Mouse (Mus musculus) forebrain, postnatal 0 days (tissue): ENCODE results near the gene Spns2. TPM values are rescaled to one million over a fixed set of nuclear protein-coding genes. Genes with fewer than 3 reads are reported as not detected.
"Not testable (repeated sequence)": the region's sequence is repeated elsewhere in the genome, so short reads cannot be mapped to it uniquely, and the experiment has no call there.

ENCODE experiments used
- ATAC-seq: fragments of 200-750 bp; cut with Nextera tagmentation; 2 replicates; pipeline ENCODE4 v1.8.0; 2017; ENCODE audit warnings: mild to moderate bottlenecking, moderate library complexity
- DNase-seq: peaks from one replicate; pipeline ENCODE4 v3.0.0-alpha.2; 2015
- H3K27ac ChIP-seq: fragments of 300-500 bp; sonication (generic); 2 replicates; pipeline ENCODE4 v1.5.1; 2014; ENCODE audit warnings: low read depth, mild to moderate bottlenecking, antibody characterized with exemption, low read length, moderate library complexity, mixed read lengths
- H3K27me3 ChIP-seq: fragments of 300-500 bp; sonication (generic); 2 replicates; pipeline ENCODE4 v1.6.1; 2014; ENCODE audit warnings: mild to moderate bottlenecking, low read length, mixed read lengths; ENCODE audit not compliant: insufficient read depth
- H3K36me3 ChIP-seq: fragments of 300-500 bp; sonication (generic); 2 replicates; pipeline ENCODE4 v1.6.1; 2014; ENCODE audit warnings: mild to moderate bottlenecking, moderate library complexity; ENCODE audit not compliant: insufficient read depth
- H3K4me1 ChIP-seq: fragments of 300-500 bp; sonication (generic); 2 replicates; pipeline ENCODE4 v1.6.1; 2014; ENCODE audit warnings: antibody characterized with exemption; ENCODE audit not compliant: insufficient read depth
- H3K4me2 ChIP-seq: fragments of 300-500 bp; sonication (generic); 2 replicates; pipeline ENCODE4 v1.6.1; 2014; ENCODE audit warnings: low read depth, mild to moderate bottlenecking, moderate library complexity
- H3K4me3 ChIP-seq: fragments of 300-500 bp; sonication (generic); 2 replicates; pipeline ENCODE4 v1.5.1; 2014; ENCODE audit warnings: low read depth, low read length, mixed read lengths
- H3K9ac ChIP-seq: fragments of 300-500 bp; sonication (generic); 2 replicates; pipeline ENCODE4 v1.6.1; 2014; ENCODE audit warnings: mild to moderate bottlenecking
- H3K9me3 ChIP-seq: fragments of 300-500 bp; sonication (generic); 2 replicates; pipeline ENCODE4 v1.6.1; 2016; ENCODE audit warnings: low read length
- CTCF ChIP-seq: sonication (generic); IDR thresholded peaks from 2 replicates; pipeline ENCODE4 v1.5.1; 2016; ENCODE audit warnings: antibody characterized with exemption, control low read depth, low read depth
- WGBS: fragments of 180-500 bp; shearing (Covaris S2); extraction: QIAGEN DNeasy Blood & Tissue Kit; methylation state at CpG from one replicate; pipeline ENCODE4 v1.1.7; 2014; 5-methylcytosine and 5-hydroxymethylcytosine counted together
- polyA plus RNA-seq: library from polyadenylated mRNA; unstranded; fragments of >200 nt; fragmentation: Nextera tagmentation; extraction: Ambion mirVana; gene quantifications from 2 replicates; pipeline ENCODE4 v1.2.1, GENCODE M21; 2015
- total RNA-seq: library from RNA; depleted of rRNA; stranded (reverse); fragments of >200 nt; gene quantifications from 2 replicates; pipeline ENCODE4 v1.2.3, GENCODE M21; 2014

Spns2 gene
- total and polyA plus RNA-seq, 2 experiments from 2014 or later: 6.5 to 38.8 TPM

GRCm38 (mm10) chr11:72453105-72453953 lies 36.4 kb downstream of the Spns2 start:
- 70% methylated on average over 15 of the region's 15 CpGs for WGBS
- DNase-seq (no peak), ATAC-seq (no peak)
- Histone ChIP-seq H3K4me3 (no peak overlapping the region), H3K27ac (no peak overlapping the region), H3K36me3 (peaks cover 76% of the 10 kb centered on the region), H3K9ac (no peak overlapping the region), H3K4me2 (no peak overlapping the region), H3K4me1 (no peaks in the 10 kb centered on the region), H3K9me3 (no peaks in the 10 kb centered on the region), H3K27me3 (no peaks in the 10 kb centered on the region)
- no peak for TF ChIP-seq CTCF

GRCm38 (mm10) chr11:72452140-72452665 lies 37.5 kb downstream of the Spns2 start:
- Histone ChIP-seq H3K4me3 (no peak overlapping the region), H3K4me1 (no peaks in the 10 kb centered on the region), H3K27ac (no peak overlapping the region), H3K36me3 (peaks cover 81% of the 10 kb centered on the region), H3K9ac (no peak overlapping the region), H3K4me2 (no peak overlapping the region), H3K9me3 (no peaks in the 10 kb centered on the region), H3K27me3 (no peaks in the 10 kb centered on the region)
- no peak for DNase-seq
- no peak for ATAC-seq
- TF ChIP-seq CTCF: no peak
- 87% methylated on average over 3 of the region's 3 CpGs for WGBS

- Histone ChIP-seq H3K27me3 (no peaks in the 10 kb centered on the region), H3K9me3 (no peaks in the 10 kb centered on the region), H3K4me1 (no peaks in the 10 kb centered on the region), H3K4me3 (no peak overlapping the region), H3K9ac (no peak overlapping the region), H3K4me2 (no peak overlapping the region), H3K36me3 (peaks cover 100% of the 10 kb centered on the region), H3K27ac (no peak overlapping the region)
- ATAC-seq: no peak
- WGBS: 87% methylated on average over 8 of the region's 8 CpGs
- TF ChIP-seq CTCF: peak; percentile 28
- no peak for DNase-seq
Observed at GRCm38 (mm10) chr11:72447475-72447874, 42.2 kb downstream of the Spns2 start.

- ATAC-seq: peak; percentile 34; the same call in 1 of the 2 replicates
- TF ChIP-seq CTCF: peak; percentile 69
- Histone ChIP-seq H3K9ac (no peak overlapping the region), H3K36me3 (peaks cover 92% of the 10 kb centered on the region), H3K27me3 (no peaks in the 10 kb centered on the region), H3K4me3 (no peak overlapping the region), H3K4me2 (no peak overlapping the region), H3K27ac (no peak overlapping the region), H3K9me3 (no peaks in the 10 kb centered on the region), H3K4me1 (no peaks in the 10 kb centered on the region)
- peak; percentile 50 for DNase-seq
- WGBS: 87% methylated on average over 6 of the region's 6 CpGs
Observed at GRCm38 (mm10) chr11:72446311-72447105, 43.2 kb downstream of the Spns2 start.

- Histone ChIP-seq H3K27ac (peak within 1 kb of the TSS; percentile 97), H3K36me3 (peaks cover 38% of the 10 kb centered on the region), H3K4me1 (no peaks in the 10 kb centered on the region), H3K27me3 (no peaks in the 10 kb centered on the region), H3K9ac (peak within 1 kb of the TSS; percentile 69), H3K9me3 (no peaks in the 10 kb centered on the region), H3K4me3 (peak within 1 kb of the TSS; percentile 61), H3K4me2 (peak within 1 kb of the TSS; percentile 77)
- DNase-seq: peak; percentile 99
- WGBS: under 1% methylated on average over 46 of the region's 46 CpGs
- TF ChIP-seq CTCF: 0 out of 2 replicates have a peak, but pooled peaks have one; percentile 8
- peak; percentile 97 for ATAC-seq
Observed at GRCm38 (mm10) chr11:72440965-72441664, 48.6 kb downstream of the Spns2 start, which contains the start of gene Mybbp1a. TSS of gene Mybbp1a (plus strand) at chr11:72441355.

GRCm38 (mm10) chr11:72440597-72440964 lies 49.1 kb downstream of the Spns2 start:
- Histone ChIP-seq H3K27ac (peak overlapping the region; percentile 97), H3K9ac (peak overlapping the region; percentile 69), H3K4me2 (peak overlapping the region; percentile 77), H3K4me3 (peak overlapping the region; percentile 61), H3K36me3 (peaks cover 33% of the 10 kb centered on the region)
- H3K9me3 ChIP-seq, H3K27me3 ChIP-seq, DNase-seq, H3K4me1 ChIP-seq: not testable (repeated sequence)
- peak; percentile 47 for ATAC-seq
- WGBS: 32% methylated on average over 6 of the region's 6 CpGs
